Mouse (Mus musculus) lung, postnatal 0 days (tissue): Measurements from ENCODE around the gene Adcy6. TPM values are rescaled to one million over a fixed set of nuclear protein-coding genes. Genes with fewer than 3 reads are reported as not detected.
A peak's percentile ranks its signal among the peaks of the same experiment; 100 is the strongest.

Experiments used
- ATAC-seq: fragments of 200-750 bp; cut with Nextera tagmentation; 2 replicates; pipeline ENCODE4 v1.8.0; 2017; ENCODE audit warnings: moderate library complexity
- DNase-seq: peaks from one replicate; pipeline ENCODE4 v3.0.0-alpha.2; 2016; ENCODE audit warnings: low spot score
- H3K27ac ChIP-seq: fragments of 300-500 bp; sonication (generic); 2 replicates; pipeline ENCODE4 v1.5.1; 2014; ENCODE audit warnings: antibody characterized with exemption, mild to moderate bottlenecking, low read length, mixed read lengths
- H3K27me3 ChIP-seq: fragments of 300-500 bp; sonication (generic); replicated peaks from 2 replicates; pipeline ENCODE4 v1.6.1; 2014; ENCODE audit warnings: low read length, mixed read lengths; ENCODE audit not compliant: insufficient read depth
- H3K36me3 ChIP-seq: fragments of 300-500 bp; sonication (generic); 2 replicates; pipeline ENCODE4 v1.6.1; 2014; ENCODE audit warnings: low read length, mixed read lengths; ENCODE audit not compliant: insufficient read depth
- H3K4me1 ChIP-seq: fragments of 300-500 bp; sonication (generic); 2 replicates; pipeline ENCODE4 v1.6.1; 2014; ENCODE audit warnings: antibody characterized with exemption, low read depth, low read length, mixed read lengths; ENCODE audit not compliant: insufficient read depth
- H3K4me2 ChIP-seq: fragments of 300-500 bp; sonication (generic); replicated peaks from 2 replicates; pipeline ENCODE4 v1.6.1; 2014; ENCODE audit warnings: low read depth, mild to moderate bottlenecking, low read length, moderate library complexity, mixed read lengths
- H3K4me3 ChIP-seq: fragments of 300-500 bp; sonication (generic); 2 replicates; pipeline ENCODE4 v1.5.1; 2014; ENCODE audit warnings: low read depth, low read length
- H3K9ac ChIP-seq: fragments of 300-500 bp; sonication (generic); replicated peaks from 2 replicates; pipeline ENCODE4 v1.6.1; 2014; ENCODE audit warnings: low read depth, mild to moderate bottlenecking
- H3K9me3 ChIP-seq: fragments of 300-500 bp; sonication (generic); 2 replicates; pipeline ENCODE4 v1.6.1; 2016; ENCODE audit warnings: low read length, mixed read lengths
- CTCF ChIP-seq: IDR thresholded peaks from 2 replicates; pipeline ENCODE4 v1.5.1; 2016; ENCODE audit warnings: antibody characterized with exemption, mild to moderate bottlenecking
- EP300 ChIP-seq: IDR thresholded peaks from 2 replicates; pipeline ENCODE4 v1.6.1; 2016; ENCODE audit warnings: antibody characterized with exemption, mild to moderate bottlenecking, control low read depth
- WGBS: fragments of 180-500 bp; shearing (Covaris S2); extraction: QIAGEN DNeasy Blood & Tissue Kit; methylation state at CpG from one replicate; pipeline ENCODE4 v1.1.7; 2014; 5-methylcytosine and 5-hydroxymethylcytosine counted together
- polyA plus RNA-seq: library from polyadenylated mRNA; unstranded; fragments of >200 nt; fragmentation: Nextera tagmentation; extraction: Ambion mirVana; gene quantifications from 2 replicates; pipeline ENCODE4 v1.2.1, GENCODE M21; 2015

Adcy6 gene
- polyA plus RNA-seq, 1 experiment from 2014 or later = 9.2 TPM

DNA sequence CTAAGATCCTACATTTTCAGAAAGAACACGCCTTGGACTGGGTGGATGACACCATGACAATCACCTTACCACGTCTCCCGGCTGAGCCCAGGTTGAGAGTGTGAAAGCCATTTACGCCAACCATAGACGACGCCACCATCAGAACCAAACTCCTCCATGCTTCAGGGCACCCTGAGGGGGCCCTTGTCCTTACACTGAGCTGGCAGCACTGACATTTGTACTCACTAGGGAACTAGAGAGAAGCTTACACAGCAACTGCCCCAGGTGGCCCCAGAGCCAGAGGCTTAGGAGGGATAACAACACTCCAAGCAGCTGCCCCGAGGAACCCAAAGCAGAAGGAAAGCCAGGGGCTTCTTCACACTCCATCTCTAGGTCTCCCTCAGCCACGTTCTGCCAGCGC, 3.1 kb downstream of the Adcy6 start:
- 56% methylated on average over 9 of the region's 9 CpGs for whole genome bisulfite sequencing

DNA sequence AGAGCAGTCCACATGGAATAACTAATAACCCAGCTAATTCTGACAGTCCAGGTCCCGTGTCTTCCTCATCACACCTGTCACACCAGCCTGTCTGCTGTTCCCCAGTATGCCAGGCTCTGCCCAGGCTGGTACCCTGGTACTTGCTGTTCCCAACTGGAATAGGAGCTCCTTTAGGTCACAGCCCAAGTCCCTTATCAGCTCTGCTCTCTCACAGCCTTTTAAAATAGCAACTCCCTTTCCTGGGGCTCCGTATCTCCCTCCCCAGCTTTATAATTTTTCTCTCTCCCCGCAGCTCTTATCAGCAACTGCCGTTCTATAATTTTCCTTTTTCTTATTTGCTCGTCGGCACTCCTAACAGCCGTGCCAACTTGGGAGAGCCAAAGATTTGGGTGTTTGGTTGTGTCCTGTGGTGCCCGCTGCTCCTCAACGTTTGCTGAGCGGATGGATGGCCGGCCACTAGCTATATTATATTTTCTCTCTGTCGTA, 3.8 kb downstream of the Adcy6 start:
- DNase-seq (no peak), ATAC-seq (no peak)
- H3K27me3 ChIP-seq = no peaks in the 10 kb centered on the region
- peaks cover 19% of the 10 kb centered on the region for H3K4me1 ChIP-seq
- no peak overlapping the region for H3K4me3 ChIP-seq
- 61% methylated on average over 12 of the region's 12 CpGs for WGBS
- H3K36me3 ChIP-seq = 0 out of 2 replicates have a peak, but pooled peaks cover 7% of the 10 kb centered on the region
- no peak overlapping the region for H3K4me2 ChIP-seq
- H3K27ac ChIP-seq = no peak overlapping the region
- H3K9me3 ChIP-seq = no peaks in the 10 kb centered on the region
- no peak overlapping the region for H3K9ac ChIP-seq
- TF ChIP-seq EP300 (no peak), CTCF (no peak)

More for the DNA sequence above, 3.1 kb downstream of the Adcy6 start:
- H3K4me1 ChIP-seq = peaks cover 19% of the 10 kb centered on the region
- no peak overlapping the region for H3K4me3 ChIP-seq
- TF ChIP-seq EP300 = no peak
- no peak for TF ChIP-seq CTCF
- no peaks in the 10 kb centered on the region for H3K27me3 ChIP-seq
- no peak for ATAC-seq
- H3K4me2 ChIP-seq = no peak overlapping the region
- no peak for DNase-seq
- no peak overlapping the region for H3K9ac ChIP-seq
- H3K27ac ChIP-seq = no peak overlapping the region
- H3K36me3 ChIP-seq = 0 out of 2 replicates have a peak, but pooled peaks cover 7% of the 10 kb centered on the region
- no peaks in the 10 kb centered on the region for H3K9me3 ChIP-seq

DNA sequence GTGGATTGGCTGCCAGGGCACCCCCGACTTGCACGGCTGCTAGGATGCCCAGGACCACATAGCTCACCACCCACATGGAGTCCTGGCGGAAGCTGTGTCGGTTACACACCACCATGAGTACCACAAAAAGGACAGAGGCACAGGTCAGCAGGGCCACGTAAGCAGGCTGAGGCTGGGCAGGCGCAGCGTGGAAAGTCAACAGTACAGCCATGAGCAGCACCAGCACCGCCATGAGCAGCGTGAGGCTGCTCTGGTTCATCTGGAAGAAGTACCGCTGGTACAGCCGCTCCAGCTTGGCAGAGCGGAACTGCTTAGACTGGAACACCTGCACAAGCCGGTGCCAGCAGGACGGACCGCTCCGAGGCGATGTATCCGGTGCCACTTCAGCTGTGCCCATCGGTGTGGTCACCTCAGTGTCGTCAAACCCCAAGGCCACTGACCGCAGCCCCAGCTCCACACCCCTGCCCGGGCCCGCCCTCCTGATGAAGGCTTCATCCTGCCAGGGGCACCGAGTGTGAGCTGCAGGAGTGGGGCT, 5.8 kb downstream of the Adcy6 start:
- DNase-seq (no peak), ATAC-seq (no peak)
- Histone ChIP-seq H3K4me3 (no peak overlapping the region), H3K9ac (no peak overlapping the region), H3K4me1 (peaks cover 19% of the 10 kb centered on the region), H3K27ac (no peak overlapping the region), H3K9me3 (no peaks in the 10 kb centered on the region), H3K27me3 (no peaks in the 10 kb centered on the region), H3K4me2 (no peak overlapping the region), H3K36me3 (0 out of 2 replicates have a peak, but pooled peaks cover 12% of the 10 kb centered on the region)
- TF ChIP-seq EP300 = no peak
- TF ChIP-seq CTCF = no peak
- 90% methylated on average over 24 of the region's 24 CpGs for WGBS

DNA sequence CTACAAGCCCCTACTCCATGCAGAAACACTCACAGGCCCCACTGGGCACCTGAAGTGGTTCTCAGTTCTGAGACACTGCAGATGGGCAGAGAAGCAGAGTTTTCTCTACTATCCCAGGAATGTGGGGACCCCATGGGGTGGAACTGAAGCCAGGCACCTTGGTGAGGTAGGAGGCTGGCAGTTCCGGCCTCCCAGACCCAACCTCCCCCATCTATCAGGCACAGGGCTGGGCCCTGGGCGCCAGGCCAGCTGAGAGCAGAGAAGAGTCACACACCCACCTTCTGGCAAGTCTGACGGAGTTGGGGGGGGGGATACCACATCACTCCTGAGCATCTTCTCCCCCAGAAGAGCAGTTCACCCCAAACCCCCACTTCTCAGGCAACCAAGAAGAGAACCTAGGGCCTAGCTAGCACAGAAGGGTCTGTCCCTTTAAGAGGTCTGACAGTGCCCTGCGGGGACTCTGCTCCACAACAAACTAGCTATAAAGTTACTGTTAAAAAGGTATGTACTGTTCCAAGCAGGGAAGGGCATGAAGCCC, 6.9 kb downstream of the Adcy6 start:
- H3K9me3 ChIP-seq = no peaks in the 10 kb centered on the region
- ATAC-seq (peak; percentile 11; the same call in 1 of the 2 replicates), DNase-seq (no peak)
- H3K4me3 ChIP-seq = no peak overlapping the region
- H3K4me1 ChIP-seq = peaks cover 19% of the 10 kb centered on the region
- H3K27ac ChIP-seq = peak overlapping the region; percentile 43; the same call in 1 of the 2 replicates
- TF ChIP-seq EP300 (no peak), CTCF (no peak)
- no peak overlapping the region for H3K9ac ChIP-seq
- H3K27me3 ChIP-seq = no peaks in the 10 kb centered on the region
- 31% methylated on average over 4 of the region's 4 CpGs for whole genome bisulfite sequencing
- H3K36me3 ChIP-seq = peaks cover 16% of the 10 kb centered on the region; the same call in 1 of the 2 replicates
- H3K4me2 ChIP-seq = peak overlapping the region; percentile 44

DNA sequence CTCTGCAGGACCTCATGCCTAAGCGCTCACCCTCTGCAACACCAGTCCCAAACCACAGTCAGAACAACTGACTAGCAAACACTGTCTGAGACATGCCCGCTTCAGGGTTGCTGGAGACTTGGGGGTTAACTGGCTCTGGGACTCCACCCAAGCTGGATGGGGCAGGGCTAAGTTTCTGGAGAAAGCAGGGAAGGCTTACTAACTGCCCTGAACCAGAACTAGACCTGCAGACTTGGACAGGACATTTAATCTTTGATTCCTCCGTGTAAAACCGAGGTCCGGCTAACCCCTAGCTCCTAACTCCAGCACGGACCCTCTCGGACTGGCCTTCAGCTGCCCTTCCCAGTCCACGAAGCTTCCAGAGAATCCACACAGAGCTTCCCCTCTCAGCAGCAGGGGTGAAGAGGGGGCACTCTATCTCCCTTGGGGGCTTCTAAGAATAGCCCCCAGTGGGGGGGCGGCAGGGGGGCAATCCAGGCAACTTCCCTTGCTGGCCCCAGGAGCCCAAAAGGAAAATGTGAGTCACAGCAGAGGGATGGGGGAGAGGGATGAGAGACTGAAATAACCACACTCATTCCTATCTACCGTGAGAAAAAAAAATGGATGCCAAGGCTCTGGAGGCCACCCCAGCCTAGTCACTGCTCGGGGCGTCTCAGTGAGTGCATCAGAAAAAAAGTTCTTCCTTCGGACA, 7.5 kb downstream of the Adcy6 start:
- no peak for TF ChIP-seq CTCF
- TF ChIP-seq EP300 = no peak
- peaks cover 22% of the 10 kb centered on the region; the same call in 1 of the 2 replicates for H3K36me3 ChIP-seq
- peak overlapping the region; percentile 23; the same call in 1 of the 2 replicates for H3K9ac ChIP-seq
- 46% methylated on average over 13 of the region's 13 CpGs for WGBS
- peak overlapping the region; percentile 43; the same call in 1 of the 2 replicates for H3K27ac ChIP-seq
- DNase-seq (no peak), ATAC-seq (peak; percentile 60)
- H3K4me2 ChIP-seq = peak overlapping the region; percentile 44
- H3K4me3 ChIP-seq = no peak overlapping the region
- H3K4me1 ChIP-seq = peaks cover 18% of the 10 kb centered on the region
- H3K27me3 ChIP-seq = no peaks in the 10 kb centered on the region
- no peaks in the 10 kb centered on the region for H3K9me3 ChIP-seq

DNA sequence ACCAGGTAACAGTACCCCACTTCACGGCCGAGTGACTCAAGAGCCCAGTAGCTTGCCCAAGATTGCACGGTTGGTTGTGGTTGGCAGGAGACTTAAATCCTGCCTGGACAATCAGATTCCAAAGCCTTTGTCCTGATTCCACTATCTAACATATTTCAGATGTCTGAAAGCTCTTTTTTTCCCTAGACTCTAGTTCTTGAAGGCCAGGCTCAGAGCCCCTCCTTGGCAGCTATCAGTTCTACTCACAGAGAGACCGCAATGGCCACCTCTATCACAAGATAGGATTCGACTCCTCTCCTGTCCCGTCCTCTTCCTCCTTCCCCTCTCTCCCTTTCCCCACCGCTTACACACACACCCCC, 8.1 kb downstream of the Adcy6 start:
- H3K36me3 ChIP-seq = peaks cover 28% of the 10 kb centered on the region
- no peak overlapping the region; the same call in 1 of the 2 replicates for H3K9ac ChIP-seq
- no peaks in the 10 kb centered on the region for H3K9me3 ChIP-seq
- H3K27me3 ChIP-seq = no peaks in the 10 kb centered on the region
- TF ChIP-seq EP300 (no peak), CTCF (no peak)
- ATAC-seq (no peak), DNase-seq (no peak)
- no peak overlapping the region for H3K4me3 ChIP-seq
- H3K4me2 ChIP-seq = peak overlapping the region; percentile 44
- H3K4me1 ChIP-seq = peaks cover 14% of the 10 kb centered on the region; the same call in 1 of the 2 replicates
- H3K27ac ChIP-seq = no peak overlapping the region
- 53% methylated on average over 7 of the region's 7 CpGs for WGBS
